Mouse (Mus musculus) E14TG2a.4 (cell line): ENCODE measurements around the gene Cog3.

Experiments used
- CTCF ChIP-seq: conservative IDR thresholded peaks from 2 replicates; pipeline ENCODE4 v1.5.1; 2014; ENCODE audit warnings: low read length
- NANOG ChIP-seq: IDR thresholded peaks from 2 replicates; pipeline ENCODE4 v1.6.1; 2014; ENCODE audit warnings: borderline replicate concordance, low read length, mixed read lengths

- TF ChIP-seq CTCF (no peak), NANOG (no peak)
Observed at GRCm38 (mm10) chr14:75731361-75731760, 23.0 kb downstream of the Cog3 start.
